ENCODE assay signal across 18 mouse cellular contexts in the genomic region with DNA sequence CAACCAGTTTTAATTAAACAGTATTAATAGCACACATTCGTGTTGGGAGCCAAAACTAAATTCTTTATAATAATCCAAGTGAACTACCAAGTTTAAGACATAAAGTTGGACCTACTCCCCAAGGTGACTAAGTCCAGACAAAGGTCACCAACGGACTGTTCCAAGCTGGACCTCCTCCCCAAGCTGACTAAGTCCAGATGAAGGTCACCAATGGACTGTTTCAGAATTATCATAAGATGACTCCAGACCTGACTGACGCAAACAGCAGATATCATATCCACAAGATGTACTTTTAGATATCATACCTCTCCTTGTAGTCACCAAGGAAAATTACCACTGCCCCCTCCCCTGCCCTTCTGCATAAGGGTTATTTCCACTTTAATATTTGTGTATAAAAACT. TPM values are rescaled to one million over a fixed set of nuclear protein-coding genes. Genes with fewer than 3 reads are reported as not detected.
DNase-seq lines count a peak whose midpoint lies in the region.
"Had no signal": no experiment of that assay in that cellular context is flagged by ENCODE, and none has a peak within 500 bp of the region (broad histone marks: within the 10 kb centered on the region; RNA-seq: fewer than 3 reads in every experiment).

No protein-coding gene starts in this region.

- DNase-seq in NIH3T3 (ENCODE audit: low read depth), result peak; percentile 81
- DNase-seq in adrenal gland, adult 2 months, result peak; percentile 33
- peak; percentile 10 for DNase-seq in adrenal gland, postnatal 10 days
- DNase-seq in adrenal gland, postnatal 25 days, result peak; percentile 3

RNA-seq across cellular contexts. Expression of a gene that starts 3.3 kb away (rescaled TPM):
- not detected for total RNA-seq in adrenal gland, adult 2 months (2021)
- polyA plus RNA-seq in adrenal gland, adult 2 months (2012; rRNA removed), result not detected in 2 replicates
- not detected for total RNA-seq in adrenal gland, postnatal 10 days (2021)
- not detected in 2 replicates for total RNA-seq in adrenal gland, postnatal 25 days (2021)
- total RNA-seq: adrenal gland, adult 18-20 months; CH12.LX; forebrain, postnatal 0 days; G1E; gastrocnemius, adult 18-20 months had no signal
- polyA plus RNA-seq: CD4-positive, CD25-positive, alpha-beta regulatory T cell, adult 4 months; cerebellum, adult 2 months; cortical plate, adult 2 months; embryonic facial prominence, embryonic 10.5 days; embryonic facial prominence, embryonic 12.5 days; embryonic facial prominence, embryonic 14.5 days; forebrain, embryonic 11.5 days; forebrain, embryonic 13.5 days; forebrain, embryonic 15.5 days; forebrain, postnatal 0 days; G1E had no signal

RNA-seq across cellular contexts. Expression of a gene that starts 10.4 kb away (rescaled TPM):
- not detected for total RNA-seq in adrenal gland, adult 2 months (2021)
- polyA plus RNA-seq in adrenal gland, adult 2 months (2012; rRNA removed), result not detected in 2 replicates
- total RNA-seq in adrenal gland, postnatal 10 days (2021), result not detected
- not detected in 2 replicates for total RNA-seq in adrenal gland, postnatal 25 days (2021)
- total RNA-seq: adrenal gland, adult 18-20 months; CH12.LX; forebrain, postnatal 0 days; gastrocnemius, adult 18-20 months had no signal
- polyA plus RNA-seq: CD4-positive, CD25-positive, alpha-beta regulatory T cell, adult 4 months; cerebellum, adult 2 months; cortical plate, adult 2 months; embryonic facial prominence, embryonic 10.5 days; embryonic facial prominence, embryonic 12.5 days; embryonic facial prominence, embryonic 14.5 days; forebrain, embryonic 11.5 days; forebrain, embryonic 13.5 days; forebrain, embryonic 15.5 days; forebrain, postnatal 0 days; G1E had no signal

RNA-seq across cellular contexts. Expression of a gene that starts 14.7 kb away (rescaled TPM):
- not detected for total RNA-seq in adrenal gland, adult 2 months (2021)
- polyA plus RNA-seq in adrenal gland, adult 2 months (2012; rRNA removed), result not detected in 2 replicates
- not detected for total RNA-seq in adrenal gland, postnatal 10 days (2021)
- total RNA-seq in adrenal gland, postnatal 25 days (2021), result not detected in 2 replicates
- total RNA-seq: adrenal gland, adult 18-20 months; CH12.LX; forebrain, postnatal 0 days; G1E; gastrocnemius, adult 18-20 months had no signal
- polyA plus RNA-seq: CD4-positive, CD25-positive, alpha-beta regulatory T cell, adult 4 months; cerebellum, adult 2 months; cortical plate, adult 2 months; embryonic facial prominence, embryonic 10.5 days; embryonic facial prominence, embryonic 12.5 days; embryonic facial prominence, embryonic 14.5 days; forebrain, embryonic 11.5 days; forebrain, embryonic 13.5 days; forebrain, embryonic 15.5 days; forebrain, postnatal 0 days; G1E had no signal

RNA-seq across cellular contexts. Expression of a gene that starts 29.0 kb away (rescaled TPM):
- not detected for total RNA-seq in adrenal gland, adult 2 months (2021)
- polyA plus RNA-seq in adrenal gland, adult 2 months (2012; rRNA removed), result not detected in 2 replicates
- total RNA-seq in adrenal gland, postnatal 10 days (2021), result not detected
- not detected in 2 replicates for total RNA-seq in adrenal gland, postnatal 25 days (2021)
- total RNA-seq: adrenal gland, adult 18-20 months; CH12.LX; forebrain, postnatal 0 days; gastrocnemius, adult 18-20 months had no signal
- polyA plus RNA-seq: CD4-positive, CD25-positive, alpha-beta regulatory T cell, adult 4 months; cerebellum, adult 2 months; cortical plate, adult 2 months; embryonic facial prominence, embryonic 10.5 days; embryonic facial prominence, embryonic 12.5 days; embryonic facial prominence, embryonic 14.5 days; forebrain, embryonic 11.5 days; forebrain, embryonic 13.5 days; forebrain, embryonic 15.5 days; forebrain, postnatal 0 days; G1E had no signal

RNA-seq across cellular contexts. Expression of a gene that starts 39.6 kb away (rescaled TPM):
- not detected for total RNA-seq in adrenal gland, adult 2 months (2021)
- polyA plus RNA-seq in adrenal gland, adult 2 months (2012; rRNA removed), result not detected in 2 replicates
- not detected for total RNA-seq in adrenal gland, postnatal 10 days (2021)
- not detected in 2 replicates for total RNA-seq in adrenal gland, postnatal 25 days (2021)
- total RNA-seq: adrenal gland, adult 18-20 months; CH12.LX; forebrain, postnatal 0 days; gastrocnemius, adult 18-20 months had no signal
- polyA plus RNA-seq: CD4-positive, CD25-positive, alpha-beta regulatory T cell, adult 4 months; cerebellum, adult 2 months; cortical plate, adult 2 months; embryonic facial prominence, embryonic 10.5 days; embryonic facial prominence, embryonic 12.5 days; embryonic facial prominence, embryonic 14.5 days; forebrain, embryonic 11.5 days; forebrain, embryonic 13.5 days; forebrain, embryonic 15.5 days; forebrain, postnatal 0 days; G1E had no signal

Comparison
In these comparisons a context has a peak if more than half of its experiments do, and no peak if none do; other contexts are left out.
1. Peak in every context shown above with its lines: DNase-seq.
2. DNase-seq: peak in every context shown above with its lines; median percentile 81 in NIH3T3; 33 in adrenal gland, adult 2 months; 10 in adrenal gland, postnatal 10 days; 3 in adrenal gland, postnatal 25 days.